Mouse (Mus musculus): Measurements from ENCODE around the gene Tnni3k. TPM values are rescaled to one million over a fixed set of nuclear protein-coding genes. Genes with fewer than 3 reads are reported as not detected.

Tnni3k gene
- total and polyA plus RNA-seq, 2 experiments from 2014 or later: 99.9 to 101 TPM

GRCm38 (mm10) chr3:154945688-154946161 is 109.5 kb downstream of the Tnni3k start:
- Histone ChIP-seq H3K9ac (replicated peaks; ENCODE audit: low read depth, low read length) (no peak overlapping the region), H3K27me3 (ENCODE audit: control insufficient read depth, insufficient read depth, low read length) (no peaks in the 10 kb centered on the region), H3K4me2 (ENCODE audit: low read depth, low read length) (no peak overlapping the region), H3K36me3 (replicated peaks; ENCODE audit: control insufficient read depth, insufficient read depth, low read length) (peaks cover 19% of the 10 kb centered on the region), H3K4me3 (ENCODE audit: low read depth, low read length) (no peak overlapping the region), H3K27ac (ENCODE audit: low read depth) (no peak overlapping the region), H3K9me3 (replicated peaks; ENCODE audit: control insufficient read depth, low read length) (no peaks in the 10 kb centered on the region), H3K4me1 (ENCODE audit: control insufficient read depth, insufficient read depth) (no peaks in the 10 kb centered on the region)
- ATAC-seq (ENCODE audit: insufficient read depth, low read depth): no peak
- TF ChIP-seq EP300 (IDR thresholded peaks at IDR 0.05; ENCODE audit: low read depth) (no peak), CTCF (IDR thresholded peaks at IDR 0.05; ENCODE audit: low read depth) (no peak)
- no peak for DNase-seq (ENCODE audit: low spot score)
- WGBS: 39% methylated on average over 6 of the region's 6 CpGs

DNA sequence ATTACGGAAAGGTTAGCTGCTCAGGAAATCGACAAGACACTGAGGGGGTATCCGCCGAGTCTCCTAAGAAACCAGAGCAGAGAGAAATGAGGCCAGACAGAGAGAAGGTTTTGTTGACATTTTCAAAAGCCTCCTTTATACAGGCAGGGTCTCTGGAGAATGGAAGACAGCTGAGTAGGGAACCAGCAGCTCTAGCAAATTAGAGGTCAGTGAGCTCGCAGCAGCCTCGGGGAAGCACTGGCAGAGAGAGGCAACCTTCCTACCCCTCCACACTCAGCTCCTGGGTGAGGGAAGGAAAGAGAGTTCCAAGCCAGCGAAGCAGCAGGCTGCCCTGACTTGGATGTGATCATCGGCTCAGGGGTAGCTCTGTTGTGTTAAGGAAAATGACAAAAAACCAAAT is 127.5 kb downstream of the Tnni3k start:
- H3K4me1 ChIP-seq (ENCODE audit: control insufficient read depth, insufficient read depth): no peaks in the 10 kb centered on the region
- 78% methylated on average over 8 of the region's 8 CpGs for WGBS

DNA sequence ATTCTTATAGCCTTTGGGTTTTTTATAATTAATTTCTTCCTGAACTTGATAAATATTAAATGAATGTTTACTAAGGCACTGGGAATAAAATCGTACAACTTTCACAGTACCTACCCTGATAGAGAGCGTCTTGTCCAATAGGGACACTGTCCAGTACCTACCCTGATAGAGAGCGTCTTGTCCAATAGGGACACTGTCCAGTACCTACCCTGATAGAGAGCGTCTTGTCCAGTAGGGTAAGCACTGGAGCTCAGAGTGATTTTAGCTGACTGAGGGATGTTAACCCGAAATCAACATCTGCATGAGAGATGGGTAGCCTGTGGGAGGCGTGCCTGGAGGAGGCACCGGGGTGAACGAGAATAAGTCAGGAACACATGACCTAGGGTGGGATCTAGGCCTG is 130.3 kb downstream of the Tnni3k start:
- 87% methylated on average over 8 of the region's 8 CpGs for WGBS
- TF ChIP-seq EP300 (IDR thresholded peaks at IDR 0.05; ENCODE audit: low read depth): no peak
- TF ChIP-seq CTCF (IDR thresholded peaks at IDR 0.05; ENCODE audit: low read depth): no peak
- H3K9ac ChIP-seq (replicated peaks; ENCODE audit: low read depth, low read length): no peak overlapping the region
- no peaks in the 10 kb centered on the region for H3K27me3 ChIP-seq (ENCODE audit: control insufficient read depth, insufficient read depth, low read length)
- H3K27ac ChIP-seq (ENCODE audit: low read depth): no peak overlapping the region
- H3K4me2 ChIP-seq (ENCODE audit: low read depth, low read length): no peak overlapping the region
- ATAC-seq (ENCODE audit: insufficient read depth, low read depth) (no peak), DNase-seq (ENCODE audit: low spot score) (no peak)
- no peaks in the 10 kb centered on the region for H3K4me1 ChIP-seq (ENCODE audit: control insufficient read depth, insufficient read depth)
- no peak overlapping the region for H3K4me3 ChIP-seq (ENCODE audit: low read depth, low read length)
- peaks cover 7% of the 10 kb centered on the region; the same call in 1 of the 2 replicates for H3K36me3 ChIP-seq (replicated peaks; ENCODE audit: control insufficient read depth, insufficient read depth, low read length)
- no peaks in the 10 kb centered on the region for H3K9me3 ChIP-seq (replicated peaks; ENCODE audit: control insufficient read depth, low read length)

More for the DNA sequence above, 127.5 kb downstream of the Tnni3k start:
- Histone ChIP-seq H3K4me2 (ENCODE audit: low read depth, low read length) (no peak overlapping the region), H3K36me3 (replicated peaks; ENCODE audit: control insufficient read depth, insufficient read depth, low read length) (peaks cover 7% of the 10 kb centered on the region; the same call in 1 of the 2 replicates), H3K4me3 (ENCODE audit: low read depth, low read length) (no peak overlapping the region), H3K9ac (replicated peaks; ENCODE audit: low read depth, low read length) (no peak overlapping the region), H3K27ac (ENCODE audit: low read depth) (no peak overlapping the region), H3K27me3 (ENCODE audit: control insufficient read depth, insufficient read depth, low read length) (no peaks in the 10 kb centered on the region), H3K9me3 (replicated peaks; ENCODE audit: control insufficient read depth, low read length) (no peaks in the 10 kb centered on the region)
- no peak for TF ChIP-seq EP300 (IDR thresholded peaks at IDR 0.05; ENCODE audit: low read depth)
- TF ChIP-seq CTCF (IDR thresholded peaks at IDR 0.05; ENCODE audit: low read depth): no peak
- DNase-seq (ENCODE audit: low spot score) (no peak), ATAC-seq (ENCODE audit: insufficient read depth, low read depth) (no peak)

DNA sequence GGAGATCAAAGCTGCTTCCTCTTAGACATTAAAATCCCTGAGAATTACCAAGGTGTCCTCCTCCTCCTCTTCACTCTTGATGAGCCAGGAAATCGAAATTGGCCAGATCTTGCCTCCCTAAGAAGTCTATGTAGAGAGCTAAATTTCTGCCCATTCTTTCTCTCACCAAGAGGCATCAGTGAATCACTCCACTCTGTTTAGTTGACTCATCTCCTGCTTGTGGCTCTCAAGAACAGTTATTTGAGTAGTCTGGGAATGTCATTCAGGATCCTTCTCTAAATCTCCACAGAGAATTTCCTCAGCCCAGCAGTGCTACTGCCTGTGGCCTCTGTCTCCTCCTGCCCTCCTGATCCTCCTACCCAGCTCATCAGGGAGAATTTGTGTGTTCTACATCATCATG is 139.6 kb downstream of the Tnni3k start:
- ATAC-seq (ENCODE audit: insufficient read depth, low read depth): no peak
- Histone ChIP-seq H3K36me3 (replicated peaks; ENCODE audit: control insufficient read depth, insufficient read depth, low read length) (no peaks in the 10 kb centered on the region), H3K27ac (ENCODE audit: low read depth) (no peak overlapping the region), H3K4me1 (ENCODE audit: control insufficient read depth, insufficient read depth) (no peaks in the 10 kb centered on the region), H3K4me3 (ENCODE audit: low read depth, low read length) (no peak overlapping the region), H3K9me3 (replicated peaks; ENCODE audit: control insufficient read depth, low read length) (no peaks in the 10 kb centered on the region), H3K4me2 (ENCODE audit: low read depth, low read length) (no peak overlapping the region), H3K9ac (replicated peaks; ENCODE audit: low read depth, low read length) (no peak overlapping the region), H3K27me3 (ENCODE audit: control insufficient read depth, insufficient read depth, low read length) (no peaks in the 10 kb centered on the region)
- WGBS: 52% methylated on average over 1 of the region's 1 CpGs
- no peak for DNase-seq (ENCODE audit: low spot score)
- TF ChIP-seq EP300 (IDR thresholded peaks at IDR 0.05; ENCODE audit: low read depth) (no peak), CTCF (IDR thresholded peaks at IDR 0.05; ENCODE audit: low read depth) (no peak)

- DNase-seq (ENCODE audit: low spot score) (no peak), ATAC-seq (ENCODE audit: insufficient read depth, low read depth) (no peak)
- Histone ChIP-seq H3K4me3 (ENCODE audit: low read depth, low read length) (no peak overlapping the region), H3K27me3 (ENCODE audit: control insufficient read depth, insufficient read depth, low read length) (no peaks in the 10 kb centered on the region), H3K27ac (ENCODE audit: low read depth) (no peak overlapping the region), H3K9ac (replicated peaks; ENCODE audit: low read depth, low read length) (no peak overlapping the region), H3K36me3 (replicated peaks; ENCODE audit: control insufficient read depth, insufficient read depth, low read length) (0 out of 2 replicates have a peak, but pooled peaks cover 5% of the 10 kb centered on the region), H3K4me1 (ENCODE audit: control insufficient read depth, insufficient read depth) (no peaks in the 10 kb centered on the region), H3K9me3 (replicated peaks; ENCODE audit: control insufficient read depth, low read length) (no peaks in the 10 kb centered on the region), H3K4me2 (ENCODE audit: low read depth, low read length) (no peak overlapping the region)
- TF ChIP-seq CTCF (IDR thresholded peaks at IDR 0.05; ENCODE audit: low read depth): no peak
- no peak for TF ChIP-seq EP300 (IDR thresholded peaks at IDR 0.05; ENCODE audit: low read depth)
- WGBS: 65% methylated on average over 6 of the region's 6 CpGs
Observed at GRCm38 (mm10) chr3:154913641-154914040, 141.6 kb downstream of the Tnni3k start.

DNA sequence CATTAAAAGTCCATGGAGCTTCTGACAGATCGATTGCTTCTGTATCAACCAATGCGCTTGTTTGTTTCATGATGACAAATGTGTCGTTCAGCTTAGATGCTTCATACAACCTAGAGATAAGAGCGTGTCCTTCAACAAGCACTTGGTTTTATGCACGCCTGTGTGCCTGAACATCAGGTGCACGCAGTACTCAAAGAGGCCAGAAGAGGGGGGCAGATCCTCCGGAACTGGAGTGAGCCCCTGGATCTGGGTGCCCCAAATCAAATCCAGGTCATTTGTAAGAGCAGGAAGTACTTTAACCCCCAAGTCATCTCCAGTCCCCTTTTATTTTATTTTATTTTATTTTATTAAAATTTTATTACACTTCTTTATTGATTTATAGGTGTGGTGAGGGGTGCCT is 158.5 kb downstream of the Tnni3k start:
- no peak overlapping the region for H3K4me2 ChIP-seq (ENCODE audit: low read depth, low read length)
- no peak for DNase-seq (ENCODE audit: low spot score)
- TF ChIP-seq CTCF (IDR thresholded peaks at IDR 0.05; ENCODE audit: low read depth) (peak; percentile 26; the same call in 1 of the 2 replicates), EP300 (IDR thresholded peaks at IDR 0.05; ENCODE audit: low read depth) (no peak)

More for the DNA sequence above, 158.5 kb downstream of the Tnni3k start:
- Histone ChIP-seq H3K4me1 (ENCODE audit: control insufficient read depth, insufficient read depth) (no peaks in the 10 kb centered on the region), H3K9me3 (replicated peaks; ENCODE audit: control insufficient read depth, low read length) (no peaks in the 10 kb centered on the region), H3K9ac (replicated peaks; ENCODE audit: low read depth, low read length) (no peak overlapping the region), H3K27ac (ENCODE audit: low read depth) (no peak overlapping the region), H3K27me3 (ENCODE audit: control insufficient read depth, insufficient read depth, low read length) (no peaks in the 10 kb centered on the region), H3K36me3 (replicated peaks; ENCODE audit: control insufficient read depth, insufficient read depth, low read length) (0 out of 2 replicates have a peak, but pooled peaks cover 11% of the 10 kb centered on the region), H3K4me3 (ENCODE audit: low read depth, low read length) (no peak overlapping the region)
- WGBS: 68% methylated on average over 7 of the region's 7 CpGs
- no peak for ATAC-seq (ENCODE audit: insufficient read depth, low read depth)

All from heart, postnatal 0 days (tissue).